Comparison of ENCODE assay signal across 1 mouse cellular context in the genomic region with DNA sequence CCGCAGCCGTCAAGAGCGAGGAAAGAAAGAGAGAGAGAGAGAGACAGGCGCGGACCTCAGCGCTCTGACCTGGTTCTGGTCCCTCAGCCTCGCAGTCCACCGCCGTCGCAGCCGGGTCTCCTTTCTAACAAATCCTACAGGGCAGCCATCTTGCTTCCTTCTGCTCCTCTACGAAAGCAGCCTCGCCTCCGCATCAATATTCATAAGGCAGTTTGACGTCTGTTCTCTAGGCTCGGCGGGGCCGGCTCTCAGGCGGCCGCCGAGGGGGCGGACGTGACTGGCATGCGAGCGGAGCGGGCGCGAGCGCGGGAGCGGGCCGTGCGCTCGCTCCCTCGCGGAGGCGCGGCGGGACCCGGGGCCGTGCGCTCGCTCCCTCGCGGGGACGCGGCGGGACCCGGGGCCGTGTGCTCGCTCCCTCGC.
TF ChIP-seq lines count a peak whose summit lies in the region.

No protein-coding gene starts in this region.

TF ChIP-seq in CH12.LX, 34 proteins besides CTCF, POLR2A, EP300 and RAD21 (continued from another document):
- TF ChIP-seq POLR2AphosphoS2 (IDR thresholded peaks at IDR 0.05; ENCODE audit: low read depth, low read length) (0 out of 2 replicates have a peak, but pooled peaks have one; percentile 26), GABPA (IDR thresholded peaks at IDR 0.05; ENCODE audit: insufficient replicate concordance, low read depth, low read length) (no peak), ETS1 (conservative IDR thresholded peaks at IDR 0.05; ENCODE audit: low read depth, low read length) (peak; percentile 72), ZC3H11A (IDR thresholded peaks at IDR 0.05; ENCODE audit: low read depth, low read length) (no peak), MAZ (IDR thresholded peaks at IDR 0.05; ENCODE audit: low read depth, low read length) (no peak), SMC3 (IDR thresholded peaks at IDR 0.05; ENCODE audit: low read depth, low read length) (no peak), TBP (conservative IDR thresholded peaks at IDR 0.05; ENCODE audit: low read depth, low read length) (peak; percentile 96), USF2 (conservative IDR thresholded peaks at IDR 0.05; ENCODE audit: low read depth, low read length) (no peak), ELF1 (IDR thresholded peaks at IDR 0.05; ENCODE audit: low read depth, low read length) (no peak; the same call in 1 of the 2 replicates), MXI1 (IDR thresholded peaks at IDR 0.05; ENCODE audit: low read depth, low read length) (peak; percentile 41; the same call in 1 of the 2 replicates), UBTF (IDR thresholded peaks at IDR 0.05; ENCODE audit: low read depth, low read length) (no peak; the same call in 1 of the 2 replicates), MYC (IDR thresholded peaks at IDR 0.05; ENCODE audit: low read depth, low read length) (no peak; the same call in 1 of the 2 replicates), CHD1 (IDR thresholded peaks at IDR 0.05; ENCODE audit: low read depth, low read length) (no peak), MAFK (IDR thresholded peaks at IDR 0.05; ENCODE audit: insufficient replicate concordance, low read length) (no peak), E2F4 (IDR thresholded peaks at IDR 0.05; ENCODE audit: insufficient replicate concordance, low read depth, low read length) (no peak), IRF4 (IDR thresholded peaks at IDR 0.05; ENCODE audit: low read depth, low read length) (no peak), ZMIZ1 (IDR thresholded peaks at IDR 0.05; ENCODE audit: low read depth, low read length) (peak; percentile 71)
